Mouse (Mus musculus): ENCODE data around the gene Zdhhc20. TPM values are rescaled to one million over a fixed set of nuclear protein-coding genes. Genes with fewer than 3 reads are reported as not detected.

The Zdhhc20 gene
- total RNA-seq, 1 experiment = 22.7 TPM

DNA sequence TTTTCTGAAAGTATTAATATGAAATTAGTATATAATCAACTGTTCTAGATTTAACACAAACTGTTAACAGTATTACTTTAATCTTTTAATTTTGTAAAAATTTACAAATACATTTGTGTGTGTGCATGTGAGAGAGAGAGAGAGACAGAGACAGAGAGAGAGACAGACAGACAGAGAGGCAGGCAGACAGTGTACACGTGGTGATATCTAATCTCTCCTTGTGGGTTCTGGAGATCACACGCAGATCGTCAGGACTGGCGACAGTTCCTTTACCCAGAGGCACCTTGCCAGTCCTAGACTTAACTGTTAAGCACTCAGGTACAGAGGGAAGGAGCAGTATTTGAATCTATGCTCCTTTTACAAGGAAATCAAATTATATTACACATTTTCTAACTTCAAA lies 69.2 kb downstream of the Zdhhc20 start:
- TF ChIP-seq HCFC1 (IDR thresholded peaks at IDR 0.05; ENCODE audit: borderline replicate concordance, insufficient read depth, low read length) (no peak), ZNF384 (IDR thresholded peaks at IDR 0.05; ENCODE audit: low read depth, low read length) (no peak), ZC3H11A (IDR thresholded peaks at IDR 0.05; ENCODE audit: borderline replicate concordance, low read depth, low read length) (no peak), CHD2 (IDR thresholded peaks at IDR 0.05; ENCODE audit: low read depth, low read length) (no peak), MAFK (IDR thresholded peaks at IDR 0.05; ENCODE audit: insufficient read depth, low read depth, low read length) (no peak)
- H3K36me3 ChIP-seq (ENCODE audit: control insufficient read depth, insufficient read depth, low read length, poor library complexity, severe bottlenecking) = peaks cover 34% of the 10 kb centered on the region

DNA sequence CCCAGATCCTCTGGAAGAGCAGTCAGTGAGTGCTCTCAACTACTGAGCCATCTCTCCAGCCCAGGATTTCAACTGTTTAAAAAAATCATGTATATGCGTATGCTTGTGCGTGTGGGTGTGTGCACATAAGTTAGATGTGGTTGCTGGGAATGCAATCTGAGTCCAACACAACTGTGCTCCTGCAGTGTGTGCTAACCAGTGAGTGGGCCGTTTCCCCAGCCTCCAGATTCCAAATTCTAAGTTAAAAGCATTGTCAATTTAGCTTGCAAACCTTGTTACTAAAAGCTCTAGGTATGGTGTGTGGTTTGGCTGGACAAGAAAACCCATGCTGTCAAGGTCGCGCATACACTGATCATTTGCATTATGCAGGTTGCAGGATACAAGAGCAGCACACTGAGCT lies 78.2 kb downstream of the Zdhhc20 start:
- in situ Hi-C loops (cut with MboI; ENCODE audit: low sequenced_read_pairs in 2 of 2, unreplicated experiment in 2 of 2) = no loop called here
- no peak for TF ChIP-seq ZNF384 (IDR thresholded peaks at IDR 0.05; ENCODE audit: low read depth, low read length)
- TF ChIP-seq CHD2 (IDR thresholded peaks at IDR 0.05; ENCODE audit: low read depth, low read length) = no peak
- no peak for TF ChIP-seq MAFK (IDR thresholded peaks at IDR 0.05; ENCODE audit: insufficient read depth, low read depth, low read length)
- no peak for TF ChIP-seq HCFC1 (IDR thresholded peaks at IDR 0.05; ENCODE audit: borderline replicate concordance, insufficient read depth, low read length)
- TF ChIP-seq ZC3H11A (IDR thresholded peaks at IDR 0.05; ENCODE audit: borderline replicate concordance, low read depth, low read length) = no peak
- peaks cover 45% of the 10 kb centered on the region for H3K36me3 ChIP-seq (ENCODE audit: control insufficient read depth, insufficient read depth, low read length, poor library complexity, severe bottlenecking)

More for the DNA sequence above, 69.2 kb downstream of the Zdhhc20 start:
- H3K4me1 ChIP-seq (ENCODE audit: control insufficient read depth in 2 of 2, insufficient read depth in 2 of 2, low read length in 2 of 2, poor library complexity in 1 of 2) = peaks cover 4 to 11% of the 10 kb centered on the region in 2 experiments; a peak in 2 of 4 replicates
- H3K27ac ChIP-seq (ENCODE audit: insufficient read depth, low read depth, low read length, poor library complexity, severe bottlenecking) = no peak overlapping the region
- in situ Hi-C loops (cut with MboI; ENCODE audit: low sequenced_read_pairs in 2 of 2, unreplicated experiment in 2 of 2) = no loop called here
- DNase-seq (ENCODE audit: low read depth, low spot score) = no peak
- H3K9ac ChIP-seq (ENCODE audit: insufficient read depth, low read depth, low read length, poor library complexity, severe bottlenecking) = no peak overlapping the region
- H3K9me3 ChIP-seq (ENCODE audit: control insufficient read depth, insufficient read depth, low read depth, low read length) = no peaks in the 10 kb centered on the region
- H3K4me3 ChIP-seq (ENCODE audit: insufficient read depth in 1 of 2, low read depth in 1 of 2, low read length in 2 of 2, poor library complexity in 1 of 2, severe bottlenecking in 1 of 2) = no peak overlapping the region

DNA sequence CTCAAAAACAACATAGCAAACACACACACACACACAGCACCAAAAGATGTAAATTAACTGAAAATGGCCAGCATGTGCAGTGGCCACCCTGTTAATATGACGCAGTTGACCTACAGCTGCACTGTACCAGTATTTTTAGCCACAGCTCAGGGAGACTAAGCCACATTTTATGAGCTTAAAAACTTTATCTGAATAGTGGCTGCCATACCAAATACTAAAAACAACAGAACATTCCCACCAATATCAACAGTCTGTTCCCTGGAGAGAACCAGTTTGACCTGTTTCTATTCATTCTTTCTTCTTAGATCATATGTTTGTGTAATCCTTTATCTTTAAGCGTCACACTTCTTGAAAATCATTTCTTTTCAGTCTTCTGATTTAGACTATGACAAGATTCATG lies 79.2 kb downstream of the Zdhhc20 start:
- Histone ChIP-seq H3K9ac (ENCODE audit: insufficient read depth, low read depth, low read length, poor library complexity, severe bottlenecking) (no peak overlapping the region), H3K27ac (ENCODE audit: insufficient read depth, low read depth, low read length, poor library complexity, severe bottlenecking) (no peak overlapping the region), H3K4me1 (ENCODE audit: control insufficient read depth in 2 of 2, insufficient read depth in 2 of 2, low read length in 2 of 2, poor library complexity in 1 of 2) (peaks cover 0 to 7% of the 10 kb centered on the region in 2 experiments; a peak in 2 of 4 replicates), H3K36me3 (ENCODE audit: control insufficient read depth, insufficient read depth, low read length, poor library complexity, severe bottlenecking) (peaks cover 43% of the 10 kb centered on the region), H3K4me3 (ENCODE audit: insufficient read depth in 1 of 2, low read depth in 1 of 2, low read length in 2 of 2, poor library complexity in 1 of 2, severe bottlenecking in 1 of 2) (no peak overlapping the region), H3K9me3 (ENCODE audit: control insufficient read depth, insufficient read depth, low read depth, low read length) (no peaks in the 10 kb centered on the region)
- TF ChIP-seq MAFK (IDR thresholded peaks at IDR 0.05; ENCODE audit: insufficient read depth, low read depth, low read length) (no peak), ZC3H11A (IDR thresholded peaks at IDR 0.05; ENCODE audit: borderline replicate concordance, low read depth, low read length) (no peak), HCFC1 (IDR thresholded peaks at IDR 0.05; ENCODE audit: borderline replicate concordance, insufficient read depth, low read length) (no peak), CHD2 (IDR thresholded peaks at IDR 0.05; ENCODE audit: low read depth, low read length) (no peak), ZNF384 (IDR thresholded peaks at IDR 0.05; ENCODE audit: low read depth, low read length) (no peak)
- in situ Hi-C loops (cut with MboI; ENCODE audit: low sequenced_read_pairs in 2 of 2, unreplicated experiment in 2 of 2) = no loop called here
- no peak for DNase-seq (ENCODE audit: low read depth, low spot score)

More for the DNA sequence above, 78.2 kb downstream of the Zdhhc20 start:
- no peak for DNase-seq (ENCODE audit: low read depth, low spot score)
- Histone ChIP-seq H3K27ac (ENCODE audit: insufficient read depth, low read depth, low read length, poor library complexity, severe bottlenecking) (no peak overlapping the region; the same call in 1 of the 2 replicates), H3K4me1 (ENCODE audit: control insufficient read depth in 2 of 2, insufficient read depth in 2 of 2, low read length in 2 of 2, poor library complexity in 1 of 2) (peaks cover 6 to 7% of the 10 kb centered on the region in 2 experiments; a peak in 2 of 4 replicates), H3K4me3 (ENCODE audit: insufficient read depth in 1 of 2, low read depth in 1 of 2, low read length in 2 of 2, poor library complexity in 1 of 2, severe bottlenecking in 1 of 2) (no peak overlapping the region), H3K9me3 (ENCODE audit: control insufficient read depth, insufficient read depth, low read depth, low read length) (no peaks in the 10 kb centered on the region), H3K9ac (ENCODE audit: insufficient read depth, low read depth, low read length, poor library complexity, severe bottlenecking) (no peak overlapping the region)

DNA sequence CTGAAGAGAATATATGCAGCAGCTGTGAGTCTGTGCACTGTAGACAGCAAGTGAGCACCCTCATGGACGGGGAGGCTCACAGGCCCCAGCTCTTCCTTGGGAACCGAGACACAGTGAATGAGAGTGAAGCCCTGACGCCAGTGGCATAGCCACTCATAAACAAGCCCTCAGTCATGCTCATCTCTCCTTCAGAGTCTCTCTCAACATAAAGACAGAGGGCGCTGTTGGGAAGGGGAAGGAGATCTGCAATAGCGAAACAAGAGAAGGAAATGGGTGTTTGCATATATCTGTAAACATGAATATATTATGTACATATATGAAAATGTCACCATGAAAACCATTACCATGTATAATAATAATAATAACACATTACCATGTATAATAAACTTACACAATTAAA lies 81.5 kb downstream of the Zdhhc20 start:
- H3K4me1 ChIP-seq (ENCODE audit: control insufficient read depth in 2 of 2, insufficient read depth in 2 of 2, low read length in 2 of 2, poor library complexity in 1 of 2) = peaks cover 0 to 2% of the 10 kb centered on the region in 2 experiments; a peak in 2 of 4 replicates
- H3K36me3 ChIP-seq (ENCODE audit: control insufficient read depth, insufficient read depth, low read length, poor library complexity, severe bottlenecking) = peaks cover 40% of the 10 kb centered on the region
- no peak overlapping the region for H3K4me3 ChIP-seq (ENCODE audit: insufficient read depth in 1 of 2, low read depth in 1 of 2, low read length in 2 of 2, poor library complexity in 1 of 2, severe bottlenecking in 1 of 2)
- TF ChIP-seq CHD2 (IDR thresholded peaks at IDR 0.05; ENCODE audit: low read depth, low read length) (no peak), ZNF384 (IDR thresholded peaks at IDR 0.05; ENCODE audit: low read depth, low read length) (no peak), ZC3H11A (IDR thresholded peaks at IDR 0.05; ENCODE audit: borderline replicate concordance, low read depth, low read length) (no peak), MAFK (IDR thresholded peaks at IDR 0.05; ENCODE audit: insufficient read depth, low read depth, low read length) (no peak), HCFC1 (IDR thresholded peaks at IDR 0.05; ENCODE audit: borderline replicate concordance, insufficient read depth, low read length) (no peak)
- in situ Hi-C loops (cut with MboI; ENCODE audit: low sequenced_read_pairs in 2 of 2, unreplicated experiment in 2 of 2) = no loop called here
- H3K9ac ChIP-seq (ENCODE audit: insufficient read depth, low read depth, low read length, poor library complexity, severe bottlenecking) = no peak overlapping the region
- H3K9me3 ChIP-seq (ENCODE audit: control insufficient read depth, insufficient read depth, low read depth, low read length) = no peaks in the 10 kb centered on the region
- peak; percentile 45 for DNase-seq (ENCODE audit: low read depth, low spot score)
- no peak overlapping the region for H3K27ac ChIP-seq (ENCODE audit: insufficient read depth, low read depth, low read length, poor library complexity, severe bottlenecking)
